Mouse (Mus musculus) liver, postnatal 0 days (tissue): ENCODE data around the gene Hprt. TPM values are rescaled to one million over a fixed set of nuclear protein-coding genes. Genes with fewer than 3 reads are reported as not detected.

Experiments
- ATAC-seq: fragments of 200-750 bp; cut with Nextera tagmentation; 2 replicates; pipeline ENCODE4 v1.8.0; 2017; ENCODE audit warnings: mild to moderate bottlenecking, moderate library complexity
- DNase-seq: peaks from one replicate; pipeline ENCODE4 v3.0.0-alpha.2; 2016
- H3K27ac ChIP-seq: fragments of 300-500 bp; sonication (generic); 2 replicates; pipeline ENCODE4 v1.5.1; 2014; ENCODE audit warnings: antibody characterized with exemption, moderate library complexity, mild to moderate bottlenecking, low read depth
- H3K27me3 ChIP-seq: fragments of 300-500 bp; sonication (generic); 2 replicates; pipeline ENCODE4 v1.6.1; 2014; ENCODE audit warnings: low read length, control low read depth, mixed read lengths; ENCODE audit not compliant: insufficient read depth
- H3K36me3 ChIP-seq: fragments of 300-500 bp; sonication (generic); replicated peaks from 2 replicates; pipeline ENCODE4 v1.6.1; 2014; ENCODE audit warnings: mild to moderate bottlenecking, control low read depth, low read length, moderate library complexity, mixed read lengths; ENCODE audit not compliant: insufficient read depth
- H3K4me1 ChIP-seq: fragments of 300-500 bp; sonication (generic); 2 replicates; pipeline ENCODE4 v1.6.1; 2014; ENCODE audit warnings: antibody characterized with exemption, mild to moderate bottlenecking, control low read depth; ENCODE audit not compliant: insufficient read depth
- H3K4me2 ChIP-seq: fragments of 300-500 bp; sonication (generic); 2 replicates; pipeline ENCODE4 v1.6.1; 2014; ENCODE audit warnings: low read depth, mild to moderate bottlenecking, low read length, moderate library complexity, mixed read lengths
- H3K4me3 ChIP-seq: fragments of 300-500 bp; sonication (generic); 2 replicates; pipeline ENCODE4 v1.5.1; 2014; ENCODE audit warnings: low read depth, low read length
- H3K9ac ChIP-seq: fragments of 300-500 bp; sonication (generic); replicated peaks from 2 replicates; pipeline ENCODE4 v1.6.1; 2014; ENCODE audit warnings: mild to moderate bottlenecking, moderate library complexity
- H3K9me3 ChIP-seq: fragments of 300-500 bp; sonication (generic); 2 replicates; pipeline ENCODE4 v1.6.1; 2016; ENCODE audit warnings: mild to moderate bottlenecking, control low read depth, low read length, mixed read lengths
- CTCF ChIP-seq: sonication (generic); IDR thresholded peaks from 2 replicates; pipeline ENCODE4 v1.5.1; 2016; ENCODE audit warnings: antibody characterized with exemption, low read depth
- EP300 ChIP-seq: IDR thresholded peaks from 2 replicates; pipeline ENCODE4 v1.6.1; 2016; ENCODE audit warnings: antibody characterized with exemption, low read depth, mild to moderate bottlenecking
- WGBS: fragments of 180-500 bp; shearing (Covaris S2); extraction: QIAGEN DNeasy Blood & Tissue Kit; methylation state at CpG from one replicate; pipeline ENCODE4 v1.1.7; 2014; ENCODE audit not compliant: insufficient replicate concordance; 5-methylcytosine and 5-hydroxymethylcytosine counted together
- polyA plus RNA-seq: library from polyadenylated mRNA; unstranded; fragments of >200 nt; fragmentation: Nextera tagmentation; extraction: Ambion mirVana; gene quantifications from 2 replicates; pipeline ENCODE4 v1.2.1, GENCODE M21; 2015

The Hprt gene
- polyA plus RNA-seq, 1 experiment from 2014 or later, result 204 TPM

DNA sequence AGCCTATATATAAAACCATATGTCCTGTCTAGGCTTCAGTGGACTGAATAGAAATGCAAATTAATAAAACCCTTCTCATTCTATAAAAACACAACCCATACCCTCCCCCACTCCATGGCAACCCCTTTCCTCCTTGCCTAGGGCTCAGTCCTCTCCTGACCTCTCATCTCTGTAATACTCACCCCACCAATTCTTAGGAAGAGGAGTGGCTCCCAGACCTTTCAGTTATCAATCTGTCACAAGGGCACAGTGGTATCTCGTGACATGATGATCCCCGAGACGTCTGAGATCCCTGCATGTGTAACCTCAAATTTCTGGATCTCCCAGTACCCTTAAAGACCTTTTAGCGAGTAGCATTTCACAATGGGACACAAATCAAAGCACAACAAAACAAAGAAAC is 61.3 kb downstream of the Hprt start:
- no peak overlapping the region for H3K27ac ChIP-seq
- 38% methylated on average over 4 of the region's 4 CpGs for WGBS
- H3K4me2 ChIP-seq, result no peak overlapping the region
- no peaks in the 10 kb centered on the region for H3K36me3 ChIP-seq
- TF ChIP-seq EP300, result no peak
- H3K27me3 ChIP-seq, result no peaks in the 10 kb centered on the region
- DNase-seq (no peak), ATAC-seq (no peak)
- no peaks in the 10 kb centered on the region for H3K9me3 ChIP-seq
- peaks cover 4% of the 10 kb centered on the region; the same call in 1 of the 2 replicates for H3K4me1 ChIP-seq
- no peak overlapping the region for H3K9ac ChIP-seq
- H3K4me3 ChIP-seq, result no peak overlapping the region

DNA sequence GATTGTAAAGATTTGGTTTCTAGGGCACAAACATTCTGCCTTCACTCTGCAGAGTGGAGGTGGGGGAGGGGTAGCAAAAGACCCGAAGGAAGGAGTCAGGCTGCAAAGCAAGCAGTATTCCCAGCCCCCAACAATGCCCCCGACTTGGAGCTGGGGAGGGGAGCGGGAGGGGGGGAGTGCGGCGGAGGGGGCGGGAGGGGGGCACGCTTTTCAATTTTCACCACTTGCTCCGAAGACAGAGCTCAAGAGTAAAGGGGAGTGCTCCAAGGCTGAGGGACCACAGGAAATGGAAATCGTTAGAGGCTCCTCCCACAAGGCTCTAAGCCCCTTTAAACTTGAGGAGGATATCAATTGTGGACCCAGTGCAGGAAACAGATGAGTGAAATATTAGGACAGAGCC is 62.4 kb downstream of the Hprt start:
- Histone ChIP-seq H3K9ac (no peak overlapping the region), H3K4me2 (peak overlapping the region; percentile 51), H3K4me1 (peaks cover 4% of the 10 kb centered on the region; the same call in 1 of the 2 replicates), H3K27ac (no peak overlapping the region), H3K9me3 (no peaks in the 10 kb centered on the region), H3K27me3 (no peaks in the 10 kb centered on the region), H3K4me3 (no peak overlapping the region), H3K36me3 (no peaks in the 10 kb centered on the region)
- no peak for DNase-seq
- TF ChIP-seq EP300 (no peak), CTCF (no peak)
- ATAC-seq, result no peak
- 7% methylated on average over 6 of the region's 9 CpGs for WGBS

DNA sequence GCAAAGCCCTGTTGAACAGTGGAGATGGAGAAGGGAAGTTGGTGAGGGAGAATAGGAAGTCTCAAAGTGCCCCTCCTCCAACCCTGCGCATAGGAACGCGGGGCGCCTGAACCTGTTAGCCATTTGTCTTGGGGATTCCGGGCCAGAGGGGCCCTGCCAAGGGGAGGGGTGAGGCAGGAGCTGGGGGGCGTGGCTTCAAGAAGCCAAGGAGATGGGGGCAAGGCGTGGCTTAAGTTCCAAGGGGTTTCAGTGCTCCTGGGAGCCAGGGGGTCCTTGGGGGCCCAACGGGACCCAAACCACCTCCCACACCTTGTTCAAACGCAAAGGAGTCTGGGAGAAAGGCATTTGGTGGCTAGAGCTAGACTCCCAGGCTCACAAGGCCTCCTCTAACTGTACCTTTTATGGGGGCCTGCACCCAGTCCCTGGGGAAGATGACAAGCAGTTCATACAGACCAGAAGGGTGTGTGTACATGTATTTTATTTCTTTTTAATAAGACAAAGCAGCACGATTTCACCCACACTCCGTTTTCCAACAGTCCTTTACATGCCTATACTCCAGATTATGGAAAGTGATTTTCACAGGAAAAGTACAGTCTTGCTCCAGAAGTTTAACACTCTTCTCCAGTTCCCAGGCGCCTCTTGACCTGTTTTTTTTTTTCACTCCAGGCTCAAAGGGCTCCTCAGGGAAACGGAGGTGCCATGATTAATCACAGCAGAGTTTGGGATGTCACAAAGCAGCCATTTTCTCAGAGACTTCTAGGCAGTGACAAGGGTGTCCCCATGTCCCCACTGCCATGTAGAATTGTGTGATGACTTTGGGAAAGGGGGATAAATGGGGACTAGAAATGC is 64.9 kb downstream of the Hprt start:
- H3K27ac ChIP-seq, result no peak overlapping the region
- peak; percentile 38 for DNase-seq
- no peak overlapping the region for H3K9ac ChIP-seq
- 20% methylated on average over 13 of the region's 13 CpGs for WGBS
- H3K36me3 ChIP-seq, result no peaks in the 10 kb centered on the region
- H3K4me2 ChIP-seq, result peak overlapping the region; percentile 5; the same call in 1 of the 2 replicates
- H3K4me1 ChIP-seq, result peaks cover 7% of the 10 kb centered on the region
- TF ChIP-seq CTCF (no peak), EP300 (no peak)
- 0 out of 2 replicates have a peak, but pooled peaks cover 3% of the 10 kb centered on the region for H3K27me3 ChIP-seq
- no peak for ATAC-seq
- H3K4me3 ChIP-seq, result no peak overlapping the region
- no peaks in the 10 kb centered on the region for H3K9me3 ChIP-seq

DNA sequence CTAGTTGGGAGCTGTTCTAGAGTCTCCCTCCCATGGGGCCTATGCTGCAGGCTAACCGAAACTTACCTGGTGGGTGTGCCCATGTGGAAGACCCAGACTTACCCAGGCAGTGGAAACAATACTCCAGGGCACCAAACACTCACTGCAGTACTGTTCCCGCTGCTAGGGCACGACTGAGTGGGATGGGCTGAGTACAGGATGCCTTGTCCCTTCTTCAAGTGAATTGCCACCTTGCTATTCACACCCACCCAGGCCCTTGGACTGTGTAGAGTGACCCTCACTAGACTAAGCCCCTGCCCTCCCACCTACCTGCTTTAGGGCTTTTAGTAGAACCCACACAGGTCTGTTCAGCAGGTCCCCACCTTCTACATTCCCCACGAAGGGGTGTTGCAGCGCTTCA is 65.9 kb downstream of the Hprt start:
- Histone ChIP-seq H3K4me2 (no peak overlapping the region), H3K27me3 (peaks cover 11% of the 10 kb centered on the region; the same call in 1 of the 2 replicates), H3K9ac (no peak overlapping the region), H3K36me3 (no peaks in the 10 kb centered on the region), H3K4me1 (peaks cover 7% of the 10 kb centered on the region), H3K4me3 (no peak overlapping the region), H3K9me3 (no peaks in the 10 kb centered on the region), H3K27ac (no peak overlapping the region)
- TF ChIP-seq CTCF, result no peak
- no peak for TF ChIP-seq EP300
- WGBS, result 70% methylated on average over 5 of the region's 5 CpGs
- ATAC-seq (no peak), DNase-seq (no peak)

DNA sequence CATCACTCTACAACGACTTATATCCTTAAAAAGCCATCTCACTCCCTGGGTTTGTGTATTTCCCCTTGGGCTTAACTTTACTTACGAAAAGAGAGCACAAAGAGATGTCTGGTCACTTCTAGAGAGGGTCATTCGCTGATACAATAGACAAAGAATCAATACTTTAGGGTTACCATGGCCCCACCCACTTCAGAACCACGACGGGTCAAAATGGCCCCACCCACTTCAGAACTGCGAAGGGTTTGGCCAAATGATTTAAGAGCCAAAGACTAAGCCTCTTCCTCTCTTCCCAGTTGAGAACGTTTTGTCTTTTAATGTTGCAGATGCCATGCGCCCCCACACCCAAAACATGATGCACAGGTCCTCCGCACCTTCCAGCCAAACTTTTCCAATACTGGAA is 67.8 kb downstream of the Hprt start:
- Histone ChIP-seq H3K27me3 (peaks cover 19% of the 10 kb centered on the region), H3K9me3 (no peaks in the 10 kb centered on the region), H3K36me3 (no peaks in the 10 kb centered on the region), H3K27ac (no peak overlapping the region), H3K4me2 (peak overlapping the region; percentile 78), H3K9ac (no peak overlapping the region; the same call in 1 of the 2 replicates), H3K4me1 (peaks cover 7% of the 10 kb centered on the region), H3K4me3 (peak overlapping the region; percentile 68)
- no peak for TF ChIP-seq EP300
- TF ChIP-seq CTCF, result no peak
- ATAC-seq (no peak), DNase-seq (no peak)
- WGBS, result 13% methylated on average over 9 of the region's 9 CpGs

DNA sequence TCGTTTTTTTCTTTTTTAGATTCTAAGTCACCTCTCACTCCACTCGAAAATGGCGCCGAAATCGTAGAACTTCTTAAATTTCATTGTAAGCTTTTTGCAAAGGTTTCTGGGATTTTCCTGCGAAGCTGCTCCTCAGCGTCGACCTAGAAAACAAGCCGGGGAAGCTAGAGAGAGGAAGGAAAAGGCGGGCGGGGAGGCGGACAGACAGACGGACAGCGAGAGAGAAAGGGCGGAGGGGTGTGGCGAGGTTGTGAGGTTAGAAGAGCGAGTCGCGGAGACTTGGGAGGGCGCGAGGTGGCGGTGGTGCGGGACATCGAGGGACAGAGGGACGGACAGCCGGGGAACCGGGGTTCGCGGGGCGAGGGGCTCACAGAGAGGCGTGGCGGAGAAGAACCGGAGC is 68.7 kb downstream of the Hprt start:
- ATAC-seq (peak; percentile 57), DNase-seq (peak; percentile 51)
- H3K4me2 ChIP-seq, result peak overlapping the region; percentile 78
- no peaks in the 10 kb centered on the region for H3K9me3 ChIP-seq
- H3K27me3 ChIP-seq, result peaks cover 19% of the 10 kb centered on the region
- H3K4me1 ChIP-seq, result peaks cover 7% of the 10 kb centered on the region
- WGBS, result 20% methylated on average over 25 of the region's 33 CpGs
- no peak for TF ChIP-seq EP300
- TF ChIP-seq CTCF, result no peak
- H3K27ac ChIP-seq, result peak overlapping the region; percentile 81
- peak overlapping the region; percentile 74 for H3K9ac ChIP-seq
- H3K36me3 ChIP-seq, result no peaks in the 10 kb centered on the region
- peak overlapping the region; percentile 68 for H3K4me3 ChIP-seq
